Mouse (Mus musculus): Measurements from ENCODE around the gene Vmn2r28. TPM values are rescaled to one million over a fixed set of nuclear protein-coding genes. Genes with fewer than 3 reads are reported as not detected.

Vmn2r28 gene
- polyA plus RNA-seq (2014; fragmentation: Illumina TruSeq; extraction: RNeasy Lipid Tissue Mini Kit (QIAGEN cat#74804); ENCODE audit: low replicate concordance) = not detected

DNA sequence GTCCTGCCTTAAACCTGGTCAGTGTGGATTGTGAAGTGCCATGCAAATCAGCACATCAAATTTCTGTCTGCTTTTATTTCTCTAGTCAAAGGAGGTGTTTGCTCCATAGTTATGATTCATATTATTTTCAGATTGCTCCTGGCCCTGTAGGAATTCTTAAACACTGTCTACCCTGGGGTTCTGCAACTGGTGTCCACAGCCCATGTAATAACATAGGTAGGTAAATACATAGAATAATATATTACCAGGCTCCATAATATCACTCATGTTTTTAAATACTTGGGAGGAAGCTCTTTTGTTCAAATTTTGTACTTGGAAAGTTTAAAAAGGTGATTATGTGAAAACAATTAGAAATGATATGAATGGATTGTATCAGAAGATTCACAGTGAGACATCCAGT, at the start of gene Vmn2r28:
Gene Vmn2r28 (minus strand): TSS at position 101 of the 400 bp plus-strand sequence.

DNA sequence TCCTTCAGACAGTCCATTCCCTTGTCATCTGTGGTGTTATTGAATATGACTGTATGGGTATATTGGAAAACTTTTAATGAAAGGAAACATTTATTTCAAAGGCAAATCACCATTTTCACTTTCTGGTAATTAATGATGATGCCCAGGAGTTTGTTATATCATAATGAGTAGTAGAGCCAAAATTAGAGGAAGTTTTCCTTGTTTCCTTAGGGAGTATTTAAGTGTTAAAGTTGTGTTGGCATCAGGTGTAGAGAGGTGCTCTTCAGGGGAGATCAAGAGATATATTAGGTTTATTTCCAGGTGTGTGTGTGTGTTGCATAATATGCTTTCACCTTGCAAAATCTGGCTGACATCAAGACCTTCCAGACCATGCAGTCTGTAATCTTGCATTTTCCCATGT, 37.1 kb downstream of the Vmn2r28 start, which contains the start of gene Vmn1r59:
Gene Vmn1r59 (minus strand): TSS at position 101 of the 400 bp plus-strand sequence.

Other genes starting within 250 kb of the Vmn2r28 start
- not detected for gene Gm5065, start 143.4 kb downstream of the Vmn2r28 start, polyA plus RNA-seq (2014; fragmentation: Illumina TruSeq; extraction: RNeasy Lipid Tissue Mini Kit (QIAGEN cat#74804); ENCODE audit: low replicate concordance)
- not detected for gene Nlrp2, start 142.9 kb downstream of the Vmn2r28 start, polyA plus RNA-seq (2014; fragmentation: Illumina TruSeq; extraction: RNeasy Lipid Tissue Mini Kit (QIAGEN cat#74804); ENCODE audit: low replicate concordance)
- not detected for gene Vmn1r58, start 80.6 kb downstream of the Vmn2r28 start, polyA plus RNA-seq (2014; fragmentation: Illumina TruSeq; extraction: RNeasy Lipid Tissue Mini Kit (QIAGEN cat#74804); ENCODE audit: low replicate concordance)
- gene Vmn1r59, start 37.2 kb downstream of the Vmn2r28 start, polyA plus RNA-seq (2014; fragmentation: Illumina TruSeq; extraction: RNeasy Lipid Tissue Mini Kit (QIAGEN cat#74804); ENCODE audit: low replicate concordance) = not detected
- gene Vmn1r60, start 53.4 kb upstream of the Vmn2r28 start, polyA plus RNA-seq (2014; fragmentation: Illumina TruSeq; extraction: RNeasy Lipid Tissue Mini Kit (QIAGEN cat#74804); ENCODE audit: low replicate concordance) = not detected
- gene Vmn1r61, start 119.3 kb upstream of the Vmn2r28 start, polyA plus RNA-seq (2014; fragmentation: Illumina TruSeq; extraction: RNeasy Lipid Tissue Mini Kit (QIAGEN cat#74804); ENCODE audit: low replicate concordance) = not detected
- not detected for gene Vmn1r62, start 179.7 kb upstream of the Vmn2r28 start, polyA plus RNA-seq (2014; fragmentation: Illumina TruSeq; extraction: RNeasy Lipid Tissue Mini Kit (QIAGEN cat#74804); ENCODE audit: low replicate concordance)

Data from small intestine, adult 10 weeks (tissue).